Mouse (Mus musculus) G1E (cell line): ENCODE measurements around the gene Wwc1.

Experiments
- CTCF ChIP-seq: IDR thresholded peaks from 2 replicates; pipeline ENCODE4 v1.5.1; 2012; ENCODE audit warnings: low read depth, low read length, inconsistent platforms, mixed read lengths
- GATA1 ChIP-seq: IDR thresholded peaks from 2 replicates; pipeline ENCODE4 v1.6.1; 2012; ENCODE audit warnings: borderline replicate concordance, low read length, inconsistent platforms, mixed read lengths
- GATA2 ChIP-seq: IDR thresholded peaks from 2 replicates; pipeline ENCODE4 v1.6.1; 2012; ENCODE audit warnings: low read depth, low read length, inconsistent platforms, borderline replicate concordance
- TAL1 ChIP-seq: conservative IDR thresholded peaks from 2 replicates; pipeline ENCODE4 v1.6.1; 2012; ENCODE audit warnings: low read depth, low read length, inconsistent platforms, mixed read lengths

GRCm38 (mm10) chr11:35801332-35801731 is 179.0 kb downstream of the Wwc1 start:
- TF ChIP-seq CTCF (no peak), TAL1 (no peak), GATA1 (no peak), GATA2 (no peak)
